ENCODE assay signal across 17 mouse cellular contexts in the genomic region with DNA sequence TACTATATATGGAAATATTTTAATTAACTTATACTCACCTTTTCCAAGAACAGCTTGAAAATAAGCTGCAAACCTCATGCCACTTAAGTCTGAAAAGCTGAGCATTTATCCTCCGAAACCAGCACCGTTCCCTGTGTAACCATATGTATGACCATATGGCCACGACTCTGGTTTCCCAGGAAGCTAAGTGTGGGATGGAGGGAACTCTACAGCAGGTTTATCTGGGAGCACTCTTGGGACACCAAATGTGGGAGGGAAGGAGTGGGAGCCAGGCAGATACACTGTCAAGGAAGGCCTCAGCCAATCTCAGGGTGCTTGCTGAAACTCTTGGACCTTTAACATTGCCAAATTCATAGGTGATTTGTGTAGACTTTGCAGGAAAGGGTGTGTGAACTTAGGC. TPM values are rescaled to one million over a fixed set of nuclear protein-coding genes. Genes with fewer than 3 reads are reported as not detected.
DNase-seq lines count a peak whose midpoint lies in the region; ATAC-seq lines count a peak whose summit lies in the region.
"Had no signal": no experiment of that assay in that cellular context is flagged by ENCODE, and none has a peak within 500 bp of the region (broad histone marks: within the 10 kb centered on the region; RNA-seq: fewer than 3 reads in every experiment).

No protein-coding gene starts in this region.

- no peak for ATAC-seq in erythroid progenitor cell, adult 5-6 weeks (replicated peaks; ENCODE audit: low FRiP score, poor library complexity, severe bottlenecking)
- ATAC-seq: activated CD4-positive, CD25-positive, alpha-beta regulatory T cell, adult 4 months; hindbrain, embryonic 16.5 days; intestine, postnatal 0 days; midbrain, embryonic 15.5 days had no signal

- DNase-seq in left cerebral cortex, adult 11 months (ENCODE audit: low spot score), result peak; percentile 54
- no peak for DNase-seq in left cerebral cortex, postnatal 4 days
- DNase-seq in layer of hippocampus, adult 8-10 months (ENCODE audit: low spot score in 2 of 2), result peak; percentile 50 to 76
- peak; percentile 57 to 95 for DNase-seq in left cerebral cortex, postnatal 25 days (ENCODE audit: low spot score in 2 of 2)
- DNase-seq in kidney, postnatal 4 days, result no peak
- no peak for DNase-seq in cerebellum, postnatal 36 days
- DNase-seq: adrenal gland, postnatal 25 days; B cell, adult 2 months; cerebellum, adult 9-10 months; heart, adult 18-20 months; heart, postnatal 4 days; liver, embryonic 13.5 days had no signal

- intact Hi-C loops in left cerebral cortex, postnatal 4 days (cut with DNase I), result no loop called here
- intact Hi-C loops in left cerebral cortex, postnatal 25 days (cut with DNase I), result no loop called here

RNA-seq across cellular contexts. Expression of a gene that starts 2.5 kb away (rescaled TPM):
- total RNA-seq in left cerebral cortex, postnatal 4 days (2021), result 10 to 100 TPM; 12.0 to 14.0 TPM
- 10 to 100 TPM; 13.1 to 16.2 (median 14.9) TPM for total RNA-seq in layer of hippocampus, adult 8-10 months (2022)
- total RNA-seq in left cerebral cortex, postnatal 25 days (2021), result 10 to 100 TPM; 14.6 to 15.2 TPM
- 13.4 and 13.7 TPM in 2 replicates for total RNA-seq in erythroid progenitor cell, adult 5-6 weeks (2015; ENCODE audit: low replicate concordance)
- 8.9 and 11.0 TPM in 2 replicates for total RNA-seq in erythroid progenitor cell, adult 5-6 weeks (2017; ENCODE audit: low replicate concordance)

RNA-seq across cellular contexts. Expression of a gene that starts 29.4 kb away (rescaled TPM):
- total RNA-seq in left cerebral cortex, postnatal 4 days (2021), result 100 to 1,000 TPM; 253 to 265 TPM
- total RNA-seq in layer of hippocampus, adult 8-10 months (2022), result 100 to 1,000 TPM; 236 to 253 (median 249) TPM
- 100 to 1,000 TPM; 243 to 265 TPM for total RNA-seq in left cerebral cortex, postnatal 25 days (2021)
- total RNA-seq in erythroid progenitor cell, adult 5-6 weeks (2015; ENCODE audit: low replicate concordance), result 184 and 197 TPM in 2 replicates
- total RNA-seq in erythroid progenitor cell, adult 5-6 weeks (2017; ENCODE audit: low replicate concordance), result 140 and 176 TPM in 2 replicates

RNA-seq across cellular contexts. Expression of a gene that starts 29.5 kb away (rescaled TPM):
- 10 to 100 TPM; 14.5 to 14.7 TPM for total RNA-seq in left cerebral cortex, postnatal 4 days (2021)
- 10 to 100 TPM; 11.4 to 14.1 (median 13.4) TPM for total RNA-seq in layer of hippocampus, adult 8-10 months (2022)
- 10 to 100 TPM; 10.7 to 12.6 TPM for total RNA-seq in left cerebral cortex, postnatal 25 days (2021)
- 22.6 and 40.0 TPM in 2 replicates for total RNA-seq in erythroid progenitor cell, adult 5-6 weeks (2015; ENCODE audit: low replicate concordance)
- 38.4 and 40.3 TPM in 2 replicates for total RNA-seq in erythroid progenitor cell, adult 5-6 weeks (2017; ENCODE audit: low replicate concordance)

Comparison
In these comparisons a context has a peak if more than half of its experiments do, and no peak if none do; other contexts are left out.
1. DNase-seq: peak in left cerebral cortex, adult 11 months (single experiment), layer of hippocampus, adult 8-10 months (2 of 2) and left cerebral cortex, postnatal 25 days (2 of 2); none in left cerebral cortex, postnatal 4 days (single experiment), kidney, postnatal 4 days (0 of 2) and cerebellum, postnatal 36 days (0 of 2).